Mouse (Mus musculus) heart, postnatal 10 days (tissue): ENCODE data around the gene Kansl3. TPM values are rescaled to one million over a fixed set of nuclear protein-coding genes. Genes with fewer than 3 reads are reported as not detected.

Experiments
- DNase-seq, 2 experiments: peaks; one replicate each; pipeline ENCODE4 v3.0.0; 2021
- intact Hi-C: fragments of 180-260 bp; cut with DNase I; formaldehyde crosslinking; loops from one replicate; pipeline ENCODE4 v1.15.1; 2025
- microRNA-seq, 2 experiments: library from miRNA; unstranded; fragments of <30 nt; microRNA quantifications; one replicate each; pipeline ENCODE4 v1.2.0; 2022
- total RNA-seq, 2 experiments: library from RNA; stranded (reverse); gene quantifications; 2 replicates each; pipeline ENCODE4 v1.2.3; 2021

Gene Kansl3
- total RNA-seq, 2 experiments from 2014 or later, result 63.2 to 66.8 TPM

- intact Hi-C loops, result no loop called here
Observed at GRCm38 (mm10) chr1:36296466-36297149, 72.4 kb downstream of the Kansl3 start.

GRCm38 (mm10) chr1:36294402-36294801 lies 74.6 kb downstream of the Kansl3 start:
- no peak for DNase-seq
- intact Hi-C loops, result no loop called here

More at GRCm38 (mm10) chr1:36296466-36297149, 72.4 kb downstream of the Kansl3 start:
- no peak for DNase-seq

- intact Hi-C loops, result no loop called here
- DNase-seq, result no peak
Observed at GRCm38 (mm10) chr1:36293470-36293869, 75.5 kb downstream of the Kansl3 start.

Small RNAs within 50 kb of the gene (microRNA-seq; reads per million reads assigned to microRNA genes)
- gene Mir6898, result 0 to 0.24 reads per million in 2 experiments

Other genes starting within 250 kb of the Kansl3 start
- gene Uggt1, start 124.5 kb downstream of the Kansl3 start, total RNA-seq, result 10 to 100 TPM; 32.5 to 35.8 TPM
- 1 to 10 TPM; 3.2 to 6.1 TPM for gene Neurl3, start 94.5 kb downstream of the Kansl3 start, total RNA-seq
- gene Arid5a, start 61.4 kb downstream of the Kansl3 start, total RNA-seq, result 10 to 100 TPM; 13.8 to 15.2 TPM
- gene Fer1l5, start 3.1 kb upstream of the Kansl3 start, total RNA-seq, result not detected
- gene Lman2l, start 76.1 kb upstream of the Kansl3 start, total RNA-seq, result 10 to 100 TPM; 17.3 to 23.8 TPM
- gene Cnnm4, start 102.4 kb upstream of the Kansl3 start, total RNA-seq, result 1 to 10 TPM; 3.5 to 4.1 TPM
- 10 to 100 TPM; 15.3 to 18.3 TPM for gene Cnnm3, start 142.7 kb upstream of the Kansl3 start, total RNA-seq
- 100 to 1,000 TPM; 189 to 244 TPM for gene Ankrd23, start 167.7 kb upstream of the Kansl3 start, total RNA-seq
- 100 to 1,000 TPM in 1 of 2 experiments, 10 to 100 TPM in 1; 90.6 to 123 TPM for gene Gm42417, start 170.2 kb upstream of the Kansl3 start, total RNA-seq
- 10 to 100 TPM; 12.9 to 14.1 TPM for gene Ankrd39, start 178.3 kb upstream of the Kansl3 start, total RNA-seq
- gene Sema4c, start 189.2 kb upstream of the Kansl3 start, total RNA-seq, result 10 to 100 TPM; 24.4 to 25.0 TPM